Mouse (Mus musculus) urinary bladder, adult 2 months (tissue): Measurements from ENCODE around the gene Gm49673. TPM values are rescaled to one million over a fixed set of nuclear protein-coding genes. Genes with fewer than 3 reads are reported as not detected.
"Not testable (repeated sequence)": the region's sequence is repeated elsewhere in the genome, so short reads cannot be mapped to it uniquely, and the experiment has no call there.

ENCODE experiments used
- DNase-seq: peaks from one replicate; pipeline ENCODE4 v3.0.0; 2022; ENCODE audit warnings: low spot score
- polyA plus RNA-seq: library from polyadenylated mRNA; depleted of rRNA; stranded (reverse); fragments of >200 nt; gene quantifications from 2 replicates; pipeline ENCODE4 v1.2.3, GENCODE M21; 2012; rRNA removed

Gm49673 gene
- polyA plus RNA-seq, 1 experiment, result 0.10 TPM

GRCm38 (mm10) chr17:8041197-8041596 lies 106.4 kb downstream of the Gm49673 start:
- not testable (repeated sequence) for DNase-seq

GRCm38 (mm10) chr17:8039916-8040635 lies 107.5 kb downstream of the Gm49673 start:
- DNase-seq, result not testable (repeated sequence)

GRCm38 (mm10) chr17:8036976-8037375 lies 110.6 kb downstream of the Gm49673 start:
- not testable (repeated sequence) for DNase-seq

Other genes starting within 250 kb of the Gm49673 start
- 6.5 and 8.2 TPM in 2 replicates for gene Tagap, start 221.8 kb downstream of the Gm49673 start, polyA plus RNA-seq
- gene Rsph3a, start 202.2 kb downstream of the Gm49673 start, polyA plus RNA-seq, result 35.4 and 53.8 TPM in 2 replicates
- 43.7 and 58.1 TPM in 2 replicates for gene Rnaset2a, start 309 bp upstream of the Gm49673 start, polyA plus RNA-seq
- 11.4 and 13.6 TPM in 2 replicates for gene Fgfr1op, start 17.7 kb upstream of the Gm49673 start, polyA plus RNA-seq
- 0.06 and 0.10 TPM in 2 replicates for gene Ccr6, start 88.3 kb upstream of the Gm49673 start, polyA plus RNA-seq
- 233 and 289 TPM in 2 replicates for gene Mpc1, start 135.1 kb upstream of the Gm49673 start, polyA plus RNA-seq
- gene Sft2d1, start 163.3 kb upstream of the Gm49673 start, polyA plus RNA-seq, result 88.8 and 142 TPM in 2 replicates
- 0.12 and 0.18 TPM in 2 replicates for gene Prr18, start 189.7 kb upstream of the Gm49673 start, polyA plus RNA-seq
- gene T2, start 208.2 kb upstream of the Gm49673 start, polyA plus RNA-seq, result 0.14 and 0.25 TPM in 2 replicates